Mouse (Mus musculus) midbrain, postnatal 0 days (tissue): ENCODE data around the gene Egln2. TPM values are rescaled to one million over a fixed set of nuclear protein-coding genes. Genes with fewer than 3 reads are reported as not detected.

Experiments
- ATAC-seq: fragments of 200-750 bp; cut with Nextera tagmentation; 2 replicates; pipeline ENCODE4 v1.8.0; 2017; ENCODE audit warnings: moderate number of reproducible peaks, mild to moderate bottlenecking, moderate TSS enrichment, moderate library complexity; ENCODE audit not compliant: low FRiP score
- DNase-seq: peaks from one replicate; pipeline ENCODE4 v3.0.0-alpha.2; 2015; ENCODE audit warnings: low spot score
- H3K27ac ChIP-seq: fragments of 300-500 bp; sonication (generic); 2 replicates; pipeline ENCODE4 v1.5.1; 2014; ENCODE audit warnings: low read depth, mild to moderate bottlenecking, low read length, mixed read lengths
- H3K27me3 ChIP-seq: fragments of 300-500 bp; sonication (generic); 2 replicates; pipeline ENCODE4 v1.6.1; 2014; ENCODE audit warnings: low read length, control low read depth, mixed read lengths; ENCODE audit not compliant: insufficient read depth
- H3K36me3 ChIP-seq: fragments of 300-500 bp; sonication (generic); 2 replicates; pipeline ENCODE4 v1.6.1; 2014; ENCODE audit warnings: low read length, control low read depth, mixed read lengths; ENCODE audit not compliant: insufficient read depth
- H3K4me1 ChIP-seq: fragments of 300-500 bp; sonication (generic); 2 replicates; pipeline ENCODE4 v1.6.1; 2014; ENCODE audit warnings: mild to moderate bottlenecking, control low read depth, antibody characterized with exemption, low read length, mixed read lengths; ENCODE audit not compliant: insufficient read depth
- H3K4me2 ChIP-seq: fragments of 300-500 bp; sonication (generic); 2 replicates; pipeline ENCODE4 v1.6.1; 2014; ENCODE audit warnings: low read depth, mild to moderate bottlenecking, low read length, mixed read lengths; ENCODE audit not compliant: poor library complexity, severe bottlenecking
- H3K4me3 ChIP-seq: fragments of 300-500 bp; sonication (generic); 2 replicates; pipeline ENCODE4 v1.5.1; 2014; ENCODE audit warnings: low read depth, mild to moderate bottlenecking, low read length, moderate library complexity
- H3K9ac ChIP-seq: fragments of 300-500 bp; sonication (generic); replicated peaks from 2 replicates; pipeline ENCODE4 v1.6.1; 2014; ENCODE audit warnings: mild to moderate bottlenecking, low read length, moderate library complexity, mixed read lengths; ENCODE audit not compliant: poor library complexity, severe bottlenecking
- H3K9me3 ChIP-seq: fragments of 300-500 bp; sonication (generic); 2 replicates; pipeline ENCODE4 v1.6.1; 2016; ENCODE audit warnings: low read length, control low read depth
- CTCF ChIP-seq: IDR thresholded peaks from 2 replicates; pipeline ENCODE4 v1.5.1; 2016; ENCODE audit warnings: antibody characterized with exemption, mild to moderate bottlenecking
- WGBS: fragments of 180-500 bp; shearing (Covaris S2); extraction: QIAGEN DNeasy Blood & Tissue Kit; methylation state at CpG from one replicate; pipeline ENCODE4 v1.1.7; 2014; 5-methylcytosine and 5-hydroxymethylcytosine counted together
- polyA plus RNA-seq: library from polyadenylated mRNA; unstranded; fragments of >200 nt; fragmentation: Nextera tagmentation; extraction: Ambion mirVana; gene quantifications from 2 replicates; pipeline ENCODE4 v1.2.1, GENCODE M21; 2015
- total RNA-seq: library from RNA; depleted of rRNA; stranded (reverse); fragments of >200 nt; gene quantifications from 2 replicates; pipeline ENCODE4 v1.2.3, GENCODE M21; 2014; rRNA removed

Egln2 gene
- 104 and 116 TPM in 2 replicates for total RNA-seq
- 80.7 and 85.6 TPM in 2 replicates for polyA plus RNA-seq

GRCm38 (mm10) chr7:27166614-27167474 lies at the start of gene Egln2:
TSS of gene Egln2 (minus strand) at chr7:27166802.
- peak within 1 kb of the TSS; percentile 94 for H3K9ac ChIP-seq
- H3K27me3 ChIP-seq = no peaks in the 10 kb centered on the region
- H3K4me1 ChIP-seq = peaks cover 25% of the 10 kb centered on the region
- H3K27ac ChIP-seq = peak within 1 kb of the TSS; percentile 96
- peaks cover 14% of the 10 kb centered on the region; the same call in 1 of the 2 replicates for H3K36me3 ChIP-seq
- no peaks in the 10 kb centered on the region for H3K9me3 ChIP-seq
- 1% methylated on average over 60 of the region's 61 CpGs for WGBS
- ATAC-seq = peak; percentile 83
- peak within 1 kb of the TSS; percentile 69 for H3K4me2 ChIP-seq
- no peak for TF ChIP-seq CTCF
- H3K4me3 ChIP-seq = peak within 1 kb of the TSS; percentile 82
- peak; percentile 94 for DNase-seq

GRCm38 (mm10) chr7:27212626-27213025 lies 46.0 kb upstream of the Egln2 start:
- Histone ChIP-seq H3K27me3 (no peaks in the 10 kb centered on the region), H3K36me3 (peaks cover 71% of the 10 kb centered on the region), H3K4me1 (no peaks in the 10 kb centered on the region), H3K4me3 (no peak overlapping the region), H3K9ac (no peak overlapping the region), H3K9me3 (no peaks in the 10 kb centered on the region), H3K27ac (no peak overlapping the region), H3K4me2 (no peak overlapping the region)
- TF ChIP-seq CTCF = no peak
- no peak for DNase-seq
- WGBS = 89% methylated on average over 2 of the region's 2 CpGs
- no peak for ATAC-seq

- no peak for TF ChIP-seq CTCF
- ATAC-seq (no peak), DNase-seq (no peak)
- H3K36me3 ChIP-seq = peaks cover 42% of the 10 kb centered on the region
- no peak overlapping the region for H3K27ac ChIP-seq
- no peak overlapping the region for H3K4me2 ChIP-seq
- 97% methylated on average over 8 of the region's 8 CpGs for WGBS
- no peaks in the 10 kb centered on the region for H3K27me3 ChIP-seq
- H3K4me1 ChIP-seq = no peaks in the 10 kb centered on the region
- H3K9me3 ChIP-seq = no peaks in the 10 kb centered on the region
- no peak overlapping the region for H3K9ac ChIP-seq
- H3K4me3 ChIP-seq = no peak overlapping the region
These were observed 37.3 kb upstream of the Egln2 start for GRCm38 (mm10) chr7:27203730-27204449.

- ATAC-seq = no peak
- WGBS = 91% methylated on average over 8 of the region's 8 CpGs
These were observed 32.2 kb upstream of the Egln2 start for GRCm38 (mm10) chr7:27198779-27199178.

GRCm38 (mm10) chr7:27198355-27198754 lies 31.8 kb upstream of the Egln2 start:
- no peak overlapping the region for H3K27ac ChIP-seq
- no peak overlapping the region for H3K4me2 ChIP-seq
- no peak overlapping the region for H3K9ac ChIP-seq
- H3K27me3 ChIP-seq = no peaks in the 10 kb centered on the region
- H3K4me1 ChIP-seq = 0 out of 2 replicates have a peak, but pooled peaks cover 7% of the 10 kb centered on the region
- H3K36me3 ChIP-seq = peaks cover 17% of the 10 kb centered on the region
- no peaks in the 10 kb centered on the region for H3K9me3 ChIP-seq
- DNase-seq (no peak), ATAC-seq (no peak)
- TF ChIP-seq CTCF = no peak
- no peak overlapping the region for H3K4me3 ChIP-seq

More at GRCm38 (mm10) chr7:27198779-27199178, 32.2 kb upstream of the Egln2 start:
- no peak for TF ChIP-seq CTCF
- Histone ChIP-seq H3K4me3 (no peak overlapping the region), H3K36me3 (peaks cover 17% of the 10 kb centered on the region), H3K27ac (no peak overlapping the region), H3K9ac (no peak overlapping the region), H3K4me1 (0 out of 2 replicates have a peak, but pooled peaks cover 7% of the 10 kb centered on the region), H3K27me3 (no peaks in the 10 kb centered on the region), H3K9me3 (no peaks in the 10 kb centered on the region), H3K4me2 (no peak overlapping the region)
- DNase-seq = no peak
